Mouse (Mus musculus) heart, postnatal 0 days (tissue): ENCODE data around the gene Adam10.

Experiments
- CTCF ChIP-seq: IDR thresholded peaks from 2 replicates; pipeline ENCODE4 v1.5.1; 2016; ENCODE audit warnings: antibody characterized with exemption, control low read depth, low read depth
- EP300 ChIP-seq: IDR thresholded peaks from 2 replicates; pipeline ENCODE4 v1.6.1; 2016; ENCODE audit warnings: antibody characterized with exemption, low read depth

DNA sequence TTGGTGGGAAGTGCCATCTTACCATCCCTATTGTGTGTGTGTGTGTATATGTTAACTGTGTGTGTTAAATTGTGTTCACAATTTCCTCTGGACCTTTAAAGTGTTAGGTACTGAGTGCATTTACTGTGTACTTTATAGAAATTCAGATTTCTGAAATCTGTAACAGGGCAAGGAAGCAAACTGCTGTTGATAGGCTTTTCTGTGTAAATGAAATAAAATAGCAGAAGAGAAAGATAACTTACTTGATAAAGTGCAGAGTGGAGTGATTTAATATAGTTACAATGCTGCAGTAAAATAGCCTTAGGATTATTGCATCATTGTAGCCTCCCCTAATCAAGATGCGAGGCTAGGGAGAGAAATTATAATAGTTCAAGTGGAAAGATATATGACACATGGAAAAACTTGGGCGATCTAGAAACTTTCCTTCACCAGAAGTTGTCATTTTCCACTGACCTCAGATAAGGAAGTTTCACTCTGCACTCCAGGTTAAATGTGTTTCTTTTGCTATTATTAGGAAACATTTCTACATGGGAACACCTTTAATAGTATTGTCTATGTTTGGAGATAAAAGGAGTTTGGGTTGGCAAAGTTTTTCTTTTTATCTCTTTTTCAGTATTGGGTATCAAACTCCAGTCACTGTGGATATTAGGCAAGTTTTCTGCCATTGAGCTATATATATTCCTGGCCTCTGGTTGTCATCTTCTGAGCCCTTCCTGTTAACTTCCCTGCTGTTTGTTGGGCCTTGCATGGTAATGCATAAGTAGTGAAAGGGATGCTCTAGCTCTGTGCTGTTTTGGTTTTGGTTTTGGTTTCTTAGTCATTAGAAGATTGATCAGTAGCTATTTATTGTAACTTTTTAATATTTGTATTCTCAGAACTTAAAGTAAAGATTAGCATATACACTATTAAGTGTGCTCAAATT lies 13.2 kb downstream of the Adam10 start:
- TF ChIP-seq CTCF (no peak), EP300 (no peak)
